Mouse (Mus musculus) T-helper 17 cell (primary cell): ENCODE results near the gene Gjc3.

ENCODE experiments used
- in situ Hi-C, 2 experiments: fragments of 300-600 bp; cut with MboI, MseI; formaldehyde crosslinking; loops; 1 replicate in 1 of 2; 2 replicates in 1 of 2; pipeline ENCODE4 v1.15.1; 2025; ENCODE audit warnings: high pct_unique_total_duplicates in 2 of 2

Gene Gjc3

GRCm38 (mm10) chr5:137914508-137914907 lies 48.4 kb downstream of the Gjc3 start:
- in situ Hi-C loops = no loop called here

DNA sequence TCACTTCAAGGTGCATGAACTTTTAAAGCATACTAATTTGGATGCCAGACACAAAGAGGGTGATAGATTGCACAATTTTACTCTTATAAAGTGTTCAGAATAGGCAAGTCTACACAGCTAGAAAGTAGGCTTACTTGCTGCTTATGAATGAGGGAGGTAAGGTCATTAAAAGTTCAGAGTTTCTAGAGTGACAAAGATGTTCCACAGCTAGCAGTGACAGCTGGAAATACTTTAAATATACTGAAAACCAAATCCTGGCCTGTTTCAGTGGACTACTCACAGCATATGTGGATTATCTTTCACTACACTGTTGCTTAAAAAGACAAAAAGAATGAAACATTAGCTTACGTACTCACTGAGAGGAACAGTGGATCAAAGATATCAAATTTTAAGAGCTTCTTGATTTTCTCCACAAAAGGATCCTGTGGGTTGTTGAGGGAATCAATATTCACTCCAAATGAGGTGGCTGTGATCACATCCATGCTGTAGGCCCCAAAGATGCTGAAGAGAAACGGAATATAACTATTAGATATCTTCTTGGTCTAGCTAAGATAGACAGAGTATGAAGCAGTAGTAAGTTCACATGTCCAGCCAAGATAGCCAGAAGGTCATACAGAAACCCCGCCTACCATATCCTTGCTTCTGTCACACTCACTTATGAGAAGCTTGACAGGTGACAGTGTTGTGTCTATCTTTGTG lies 53.2 kb downstream of the Gjc3 start:
- in situ Hi-C loops = no loop called here
